Mouse (Mus musculus) kidney, embryonic 15.5 days (tissue): ENCODE data around the gene Dusp2. TPM values are rescaled to one million over a fixed set of nuclear protein-coding genes. Genes with fewer than 3 reads are reported as not detected.

Source experiments
- ATAC-seq: fragments of 200-750 bp; cut with Nextera tagmentation; replicated peaks from 2 replicates; pipeline ENCODE4 v1.8.0; 2017; ENCODE audit warnings: moderate TSS enrichment; ENCODE audit not compliant: low FRiP score
- H3K27ac ChIP-seq: fragments of 300-500 bp; sonication (generic); 2 replicates; pipeline ENCODE4 v1.5.1; 2015; ENCODE audit warnings: mild to moderate bottlenecking, inconsistent platforms
- H3K27me3 ChIP-seq: fragments of 300-500 bp; sonication (generic); 2 replicates; pipeline ENCODE4 v1.6.1; 2015; ENCODE audit warnings: inconsistent platforms
- H3K36me3 ChIP-seq: fragments of 300-500 bp; sonication (generic); 2 replicates; pipeline ENCODE4 v1.6.1; 2015; ENCODE audit warnings: inconsistent platforms
- H3K4me1 ChIP-seq: fragments of 300-500 bp; sonication (generic); 2 replicates; pipeline ENCODE4 v1.6.1; 2015; ENCODE audit warnings: inconsistent platforms
- H3K4me2 ChIP-seq: fragments of 300-500 bp; sonication (generic); 2 replicates; pipeline ENCODE4 v1.6.1; 2015; ENCODE audit warnings: moderate library complexity, mild to moderate bottlenecking, inconsistent platforms
- H3K4me3 ChIP-seq: fragments of 300-500 bp; sonication (generic); replicated peaks from 2 replicates; pipeline ENCODE4 v1.5.1; 2015; ENCODE audit warnings: mild to moderate bottlenecking, inconsistent platforms
- H3K9ac ChIP-seq: fragments of 300-500 bp; sonication (generic); 2 replicates; pipeline ENCODE4 v1.6.1; 2015; ENCODE audit warnings: mild to moderate bottlenecking, inconsistent platforms
- H3K9me3 ChIP-seq: fragments of 300-500 bp; sonication (generic); replicated peaks from 2 replicates; pipeline ENCODE4 v1.6.1; 2016; ENCODE audit warnings: inconsistent platforms
- WGBS: fragments of 180-500 bp; shearing (Covaris S2); methylation state at CpG from one replicate; pipeline ENCODE4 v1.1.7; 2015; ENCODE audit warnings: mixed read lengths; 5-methylcytosine and 5-hydroxymethylcytosine counted together
- polyA plus RNA-seq: library from polyadenylated mRNA; unstranded; fragments of >200 nt; fragmentation: Nextera tagmentation; extraction: Ambion mirVana; gene quantifications from 2 replicates; pipeline ENCODE4 v1.2.1, GENCODE M21; 2015

Dusp2 gene
- polyA plus RNA-seq, 1 experiment from 2014 or later: 9.0 TPM

GRCm38 (mm10) chr2:127310685-127311084 is 25.3 kb upstream of the Dusp2 start:
- no peak overlapping the region for H3K9ac ChIP-seq
- no peak overlapping the region for H3K27ac ChIP-seq
- no peaks in the 10 kb centered on the region for H3K36me3 ChIP-seq
- H3K27me3 ChIP-seq: no peaks in the 10 kb centered on the region
- H3K9me3 ChIP-seq: peaks cover 4% of the 10 kb centered on the region; the same call in 1 of the 2 replicates
- no peak overlapping the region for H3K4me2 ChIP-seq
- WGBS: 87% methylated on average over 7 of the region's 7 CpGs
- H3K4me1 ChIP-seq: peaks cover 4% of the 10 kb centered on the region; the same call in 1 of the 2 replicates
- H3K4me3 ChIP-seq: no peak overlapping the region
- no peak for ATAC-seq

GRCm38 (mm10) chr2:127311193-127311592 is 24.8 kb upstream of the Dusp2 start:
- Histone ChIP-seq H3K27me3 (no peaks in the 10 kb centered on the region), H3K9me3 (peaks cover 4% of the 10 kb centered on the region; the same call in 1 of the 2 replicates), H3K36me3 (no peaks in the 10 kb centered on the region), H3K4me2 (no peak overlapping the region), H3K27ac (no peak overlapping the region), H3K9ac (no peak overlapping the region), H3K4me3 (no peak overlapping the region), H3K4me1 (peaks cover 4% of the 10 kb centered on the region; the same call in 1 of the 2 replicates)
- 60% methylated on average over 1 of the region's 1 CpGs for WGBS
- ATAC-seq: no peak

- Histone ChIP-seq H3K27ac (no peak overlapping the region), H3K4me2 (no peak overlapping the region), H3K36me3 (no peaks in the 10 kb centered on the region), H3K9me3 (peaks cover 4% of the 10 kb centered on the region; the same call in 1 of the 2 replicates), H3K4me1 (peaks cover 4% of the 10 kb centered on the region; the same call in 1 of the 2 replicates), H3K4me3 (no peak overlapping the region), H3K9ac (no peak overlapping the region), H3K27me3 (no peaks in the 10 kb centered on the region)
- 91% methylated on average over 4 of the region's 4 CpGs for WGBS
- no peak for ATAC-seq
Measured at GRCm38 (mm10) chr2:127312801-127313200, 23.2 kb upstream of the Dusp2 start.

- Histone ChIP-seq H3K36me3 (no peaks in the 10 kb centered on the region), H3K4me2 (no peak overlapping the region), H3K27me3 (no peaks in the 10 kb centered on the region), H3K4me1 (peaks cover 4% of the 10 kb centered on the region; the same call in 1 of the 2 replicates), H3K4me3 (no peak overlapping the region), H3K9ac (no peak overlapping the region), H3K27ac (peak overlapping the region; percentile 70), H3K9me3 (peaks cover 4% of the 10 kb centered on the region; the same call in 1 of the 2 replicates)
- 59% methylated on average over 4 of the region's 4 CpGs for WGBS
- no peak for ATAC-seq
Measured at GRCm38 (mm10) chr2:127313878-127314277, 22.1 kb upstream of the Dusp2 start.

GRCm38 (mm10) chr2:127314467-127315154 is 21.3 kb upstream of the Dusp2 start:
- Histone ChIP-seq H3K4me1 (peaks cover 4% of the 10 kb centered on the region; the same call in 1 of the 2 replicates), H3K27me3 (no peaks in the 10 kb centered on the region), H3K4me3 (no peak overlapping the region), H3K4me2 (no peak overlapping the region), H3K9ac (no peak overlapping the region), H3K27ac (peak overlapping the region; percentile 70), H3K36me3 (no peaks in the 10 kb centered on the region), H3K9me3 (peaks cover 4% of the 10 kb centered on the region; the same call in 1 of the 2 replicates)
- ATAC-seq: no peak; the same call in 1 of the 2 replicates
- whole genome bisulfite sequencing: 55% methylated on average over 6 of the region's 6 CpGs

GRCm38 (mm10) chr2:127315155-127315470 is 20.8 kb upstream of the Dusp2 start:
- WGBS: 97% methylated on average over 1 of the region's 1 CpGs
- H3K27ac ChIP-seq: no peak overlapping the region
- ATAC-seq: no peak

GRCm38 (mm10) chr2:127316431-127316830 is 19.5 kb upstream of the Dusp2 start:
- Histone ChIP-seq H3K27me3 (no peaks in the 10 kb centered on the region), H3K9me3 (peaks cover 4% of the 10 kb centered on the region; the same call in 1 of the 2 replicates), H3K4me1 (peaks cover 4% of the 10 kb centered on the region; the same call in 1 of the 2 replicates), H3K9ac (no peak overlapping the region), H3K36me3 (no peaks in the 10 kb centered on the region), H3K27ac (no peak overlapping the region), H3K4me3 (no peak overlapping the region), H3K4me2 (no peak overlapping the region)
- WGBS: 80% methylated on average over 5 of the region's 5 CpGs
- ATAC-seq: no peak

More at GRCm38 (mm10) chr2:127315155-127315470, 20.8 kb upstream of the Dusp2 start:
- Histone ChIP-seq H3K9me3 (peaks cover 4% of the 10 kb centered on the region; the same call in 1 of the 2 replicates), H3K9ac (no peak overlapping the region), H3K4me1 (peaks cover 4% of the 10 kb centered on the region; the same call in 1 of the 2 replicates), H3K36me3 (no peaks in the 10 kb centered on the region), H3K4me2 (no peak overlapping the region), H3K4me3 (no peak overlapping the region), H3K27me3 (no peaks in the 10 kb centered on the region)

- Histone ChIP-seq H3K9me3 (no peaks in the 10 kb centered on the region), H3K27me3 (no peaks in the 10 kb centered on the region), H3K27ac (no peak overlapping the region), H3K4me3 (no peak overlapping the region), H3K36me3 (no peaks in the 10 kb centered on the region), H3K4me1 (peaks cover 5% of the 10 kb centered on the region), H3K4me2 (no peak overlapping the region), H3K9ac (no peak overlapping the region)
- no peak for ATAC-seq
- WGBS: 83% methylated on average over 4 of the region's 4 CpGs
Measured at GRCm38 (mm10) chr2:127318136-127318535, 17.8 kb upstream of the Dusp2 start.

GRCm38 (mm10) chr2:127319071-127319470 is 16.9 kb upstream of the Dusp2 start:
- Histone ChIP-seq H3K4me3 (no peak overlapping the region), H3K36me3 (no peaks in the 10 kb centered on the region), H3K9me3 (no peaks in the 10 kb centered on the region), H3K9ac (no peak overlapping the region), H3K4me1 (peaks cover 14% of the 10 kb centered on the region), H3K4me2 (no peak overlapping the region), H3K27ac (no peak overlapping the region), H3K27me3 (no peaks in the 10 kb centered on the region)
- ATAC-seq: no peak
- WGBS: 77% methylated on average over 4 of the region's 4 CpGs

- H3K4me3 ChIP-seq: no peak overlapping the region
Measured at GRCm38 (mm10) chr2:127322671-127323285, 13.2 kb upstream of the Dusp2 start.

GRCm38 (mm10) chr2:127323667-127324066 is 12.3 kb upstream of the Dusp2 start:
- H3K27ac ChIP-seq: no peak overlapping the region
- no peak overlapping the region for H3K9ac ChIP-seq
- ATAC-seq: no peak
- H3K9me3 ChIP-seq: no peaks in the 10 kb centered on the region
- H3K4me3 ChIP-seq: no peak overlapping the region
- peaks cover 25% of the 10 kb centered on the region for H3K4me1 ChIP-seq
- no peaks in the 10 kb centered on the region for H3K27me3 ChIP-seq
- H3K4me2 ChIP-seq: no peak overlapping the region
- no peaks in the 10 kb centered on the region for H3K36me3 ChIP-seq
- WGBS: 80% methylated on average over 1 of the region's 1 CpGs

More at GRCm38 (mm10) chr2:127322671-127323285, 13.2 kb upstream of the Dusp2 start:
- WGBS: 78% methylated on average over 6 of the region's 6 CpGs
- H3K9ac ChIP-seq: no peak overlapping the region
- H3K4me2 ChIP-seq: no peak overlapping the region
- no peak for ATAC-seq
- no peaks in the 10 kb centered on the region for H3K27me3 ChIP-seq
- H3K36me3 ChIP-seq: no peaks in the 10 kb centered on the region
- H3K27ac ChIP-seq: no peak overlapping the region
- H3K9me3 ChIP-seq: no peaks in the 10 kb centered on the region
- H3K4me1 ChIP-seq: peaks cover 17% of the 10 kb centered on the region

- no peak for ATAC-seq
Measured at GRCm38 (mm10) chr2:127324456-127324855, 11.5 kb upstream of the Dusp2 start.

More at GRCm38 (mm10) chr2:127324456-127324855, 11.5 kb upstream of the Dusp2 start:
- Histone ChIP-seq H3K9me3 (no peaks in the 10 kb centered on the region), H3K9ac (no peak overlapping the region), H3K4me1 (peaks cover 32% of the 10 kb centered on the region), H3K4me2 (no peak overlapping the region), H3K4me3 (no peak overlapping the region), H3K27me3 (no peaks in the 10 kb centered on the region), H3K27ac (no peak overlapping the region), H3K36me3 (no peaks in the 10 kb centered on the region)
- 38% methylated on average over 7 of the region's 7 CpGs for WGBS
